Mouse (Mus musculus) right cerebral cortex, postnatal 4 days (tissue): ENCODE results near the gene Smpd4.

Source experiments
- DNase-seq: peaks from one replicate; pipeline ENCODE4 v3.0.0-alpha.2; 2022

The Smpd4 gene

GRCm38 (mm10) chr16:17639081-17639480, 19.9 kb downstream of the Smpd4 start:
- no peak for DNase-seq

GRCm38 (mm10) chr16:17639951-17640350, 20.8 kb downstream of the Smpd4 start:
- DNase-seq: no peak

GRCm38 (mm10) chr16:17640706-17641105, 21.6 kb downstream of the Smpd4 start:
- no peak for DNase-seq

GRCm38 (mm10) chr16:17641301-17641700, 22.1 kb downstream of the Smpd4 start:
- DNase-seq: no peak

- DNase-seq: no peak
These were observed 23.2 kb downstream of the Smpd4 start for GRCm38 (mm10) chr16:17642311-17642710.

- no peak for DNase-seq
These were observed 24.4 kb downstream of the Smpd4 start for GRCm38 (mm10) chr16:17643437-17643990.

GRCm38 (mm10) chr16:17646310-17647114, 27.4 kb downstream of the Smpd4 start, which contains the start of gene Ccdc74a:
Ccdc74a (plus strand) TSS chr16:17646470.
- DNase-seq: peak; percentile 72

GRCm38 (mm10) chr16:17647156-17647555, 28.0 kb downstream of the Smpd4 start:
- DNase-seq: no peak

GRCm38 (mm10) chr16:17647566-17648340, 28.6 kb downstream of the Smpd4 start:
- no peak for DNase-seq

GRCm38 (mm10) chr16:17649925-17650605, 30.9 kb downstream of the Smpd4 start:
- no peak for DNase-seq

- DNase-seq: no peak
These were observed 31.6 kb downstream of the Smpd4 start for GRCm38 (mm10) chr16:17650711-17651110.

GRCm38 (mm10) chr16:17652607-17653006, 33.5 kb downstream of the Smpd4 start:
- DNase-seq: no peak

GRCm38 (mm10) chr16:17653601-17654000, 34.4 kb downstream of the Smpd4 start:
- DNase-seq: no peak

GRCm38 (mm10) chr16:17654188-17654795, 35.1 kb downstream of the Smpd4 start:
- DNase-seq: no peak

GRCm38 (mm10) chr16:17656212-17656871, 37.2 kb downstream of the Smpd4 start:
- no peak for DNase-seq

- no peak for DNase-seq
These were observed 46.4 kb downstream of the Smpd4 start for GRCm38 (mm10) chr16:17665568-17665967.

GRCm38 (mm10) chr16:17669886-17670285, 50.7 kb downstream of the Smpd4 start:
- DNase-seq: no peak
